Mouse (Mus musculus): ENCODE data around the gene Plekha6. TPM values are rescaled to one million over a fixed set of nuclear protein-coding genes. Genes with fewer than 3 reads are reported as not detected.

The Plekha6 gene
- total and polyA plus RNA-seq, 2 experiments from 2014 or later: 11.9 to 49.3 TPM

DNA sequence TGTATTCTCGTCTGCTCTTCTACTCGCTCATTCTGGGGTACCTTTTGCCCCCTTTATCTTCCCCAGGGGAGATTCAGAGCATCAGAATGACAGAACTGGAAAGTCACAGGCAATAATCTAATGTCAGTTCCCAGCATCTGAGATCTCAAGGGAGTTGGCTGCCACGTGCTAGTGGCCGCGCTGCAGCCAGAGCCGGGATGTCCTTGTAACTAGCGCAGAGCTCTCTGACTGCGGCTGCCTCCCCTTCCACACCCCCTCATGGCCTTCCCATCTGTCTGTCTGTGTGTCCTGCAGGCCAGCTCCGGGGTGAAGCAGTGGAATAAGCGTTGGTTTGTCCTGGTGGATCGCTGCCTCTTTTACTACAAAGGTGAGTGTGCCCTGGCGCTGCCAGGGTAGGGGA lies 100.4 kb downstream of the Plekha6 start:
- WGBS: 51% methylated on average over 12 of the region's 12 CpGs
- Histone ChIP-seq H3K4me2 (ENCODE audit: low read depth, low read length, poor library complexity, severe bottlenecking) (no peak overlapping the region), H3K36me3 (ENCODE audit: insufficient read depth, low read length) (peaks cover 29% of the 10 kb centered on the region), H3K27ac (ENCODE audit: low read depth, low read length) (no peak overlapping the region), H3K4me3 (ENCODE audit: low read depth, low read length) (no peak overlapping the region), H3K4me1 (ENCODE audit: insufficient read depth, low read length) (no peaks in the 10 kb centered on the region), H3K27me3 (ENCODE audit: insufficient read depth, low read length) (no peaks in the 10 kb centered on the region), H3K9ac (replicated peaks; ENCODE audit: low read length, poor library complexity, severe bottlenecking) (no peak overlapping the region), H3K9me3 (ENCODE audit: low read length) (no peaks in the 10 kb centered on the region)
- ATAC-seq (ENCODE audit: low FRiP score) (no peak), DNase-seq (ENCODE audit: low spot score) (no peak)
- no peak for TF ChIP-seq CTCF (IDR thresholded peaks at IDR 0.05)

DNA sequence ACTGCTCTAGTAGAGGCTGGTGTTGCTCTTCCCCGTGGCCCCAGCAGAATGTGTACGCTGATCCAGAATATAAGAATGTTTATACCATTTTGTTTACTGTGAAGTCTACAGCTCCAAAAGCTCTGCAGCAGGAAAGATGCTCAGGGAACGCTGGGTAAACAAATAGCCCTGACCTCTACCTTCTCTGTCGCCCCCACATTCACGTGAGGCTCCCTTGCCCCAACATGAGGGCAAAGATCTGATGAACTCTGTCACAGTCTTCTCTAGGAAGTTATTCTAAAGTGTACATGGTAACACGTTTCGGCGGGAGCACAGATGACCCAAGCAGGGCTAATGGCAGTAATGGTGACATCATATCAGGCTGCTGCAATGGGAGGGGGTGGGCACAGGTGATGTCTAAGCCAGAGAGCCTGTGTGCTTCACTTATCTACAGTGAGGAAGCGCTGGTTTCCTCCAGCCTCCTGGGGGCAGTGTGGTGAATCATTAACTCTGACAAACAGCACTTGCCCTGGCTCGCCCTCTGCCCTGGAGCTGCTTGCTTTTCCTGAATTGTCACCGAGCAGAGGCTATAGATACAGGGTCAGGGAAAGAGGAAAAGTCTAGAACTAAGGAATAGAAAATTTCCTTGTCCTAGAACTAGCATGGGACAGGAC lies 101.2 kb downstream of the Plekha6 start:
- 73% methylated on average over 11 of the region's 11 CpGs for WGBS
- Histone ChIP-seq H3K36me3 (ENCODE audit: insufficient read depth, low read length) (peaks cover 31% of the 10 kb centered on the region), H3K4me3 (ENCODE audit: low read depth, low read length) (no peak overlapping the region), H3K27me3 (ENCODE audit: insufficient read depth, low read length) (no peaks in the 10 kb centered on the region), H3K9me3 (ENCODE audit: low read length) (no peaks in the 10 kb centered on the region), H3K4me2 (ENCODE audit: low read depth, low read length, poor library complexity, severe bottlenecking) (no peak overlapping the region), H3K9ac (replicated peaks; ENCODE audit: low read length, poor library complexity, severe bottlenecking) (no peak overlapping the region), H3K27ac (ENCODE audit: low read depth, low read length) (no peak overlapping the region), H3K4me1 (ENCODE audit: insufficient read depth, low read length) (no peaks in the 10 kb centered on the region)
- ATAC-seq (ENCODE audit: low FRiP score): no peak; the same call in 1 of the 2 replicates
- peak; percentile 42; the same call in 1 of the 2 replicates for TF ChIP-seq CTCF (IDR thresholded peaks at IDR 0.05)
- DNase-seq (ENCODE audit: low spot score): no peak

GRCm38 (mm10) chr1:133267094-133267493 lies 103.1 kb downstream of the Plekha6 start:
- WGBS: 40% methylated on average over 3 of the region's 3 CpGs
- ATAC-seq (ENCODE audit: low FRiP score) (no peak), DNase-seq (ENCODE audit: low spot score) (no peak)
- Histone ChIP-seq H3K36me3 (ENCODE audit: insufficient read depth, low read length) (peaks cover 37% of the 10 kb centered on the region), H3K4me1 (ENCODE audit: insufficient read depth, low read length) (no peaks in the 10 kb centered on the region), H3K27ac (ENCODE audit: low read depth, low read length) (no peak overlapping the region), H3K9ac (replicated peaks; ENCODE audit: low read length, poor library complexity, severe bottlenecking) (no peak overlapping the region), H3K4me2 (ENCODE audit: low read depth, low read length, poor library complexity, severe bottlenecking) (no peak overlapping the region), H3K27me3 (ENCODE audit: insufficient read depth, low read length) (no peaks in the 10 kb centered on the region), H3K9me3 (ENCODE audit: low read length) (no peaks in the 10 kb centered on the region), H3K4me3 (ENCODE audit: low read depth, low read length) (no peak overlapping the region)
- no peak for TF ChIP-seq CTCF (IDR thresholded peaks at IDR 0.05)

- peak overlapping the region; percentile 55 for H3K27ac ChIP-seq (ENCODE audit: low read depth, low read length)
- H3K36me3 ChIP-seq (ENCODE audit: insufficient read depth, low read length): peaks cover 44% of the 10 kb centered on the region
- no peak overlapping the region for H3K9ac ChIP-seq (replicated peaks; ENCODE audit: low read length, poor library complexity, severe bottlenecking)
Observed at GRCm38 (mm10) chr1:133267813-133268492, 103.9 kb downstream of the Plekha6 start.

DNA sequence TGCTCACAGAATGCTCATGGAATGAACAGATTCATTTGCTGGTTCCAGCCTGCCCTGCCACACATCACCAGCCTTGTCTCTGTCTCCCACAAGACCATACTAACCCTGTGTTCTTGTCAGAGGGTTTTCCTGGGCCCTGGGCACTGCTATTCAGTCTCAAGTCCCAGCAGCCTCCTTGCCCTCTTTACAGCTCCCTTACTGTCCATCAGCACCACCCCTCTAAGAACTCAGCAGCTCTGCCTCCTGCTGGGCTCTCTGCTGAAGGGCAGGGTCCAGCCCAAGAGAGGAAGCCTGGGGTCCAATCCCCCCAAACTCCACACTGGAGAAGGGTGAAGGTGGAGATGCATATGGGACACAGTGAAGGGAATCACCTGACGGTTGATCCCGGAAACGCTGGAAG lies 104.5 kb downstream of the Plekha6 start:
- ATAC-seq (ENCODE audit: low FRiP score) (peak; percentile 56; the same call in 1 of the 2 replicates), DNase-seq (ENCODE audit: low spot score) (no peak)
- Histone ChIP-seq H3K4me1 (ENCODE audit: insufficient read depth, low read length) (no peaks in the 10 kb centered on the region), H3K4me2 (ENCODE audit: low read depth, low read length, poor library complexity, severe bottlenecking) (no peak overlapping the region), H3K4me3 (ENCODE audit: low read depth, low read length) (no peak overlapping the region), H3K9ac (replicated peaks; ENCODE audit: low read length, poor library complexity, severe bottlenecking) (no peak overlapping the region), H3K27ac (ENCODE audit: low read depth, low read length) (peak overlapping the region; percentile 55), H3K27me3 (ENCODE audit: insufficient read depth, low read length) (no peaks in the 10 kb centered on the region), H3K36me3 (ENCODE audit: insufficient read depth, low read length) (peaks cover 44% of the 10 kb centered on the region), H3K9me3 (ENCODE audit: low read length) (no peaks in the 10 kb centered on the region)
- TF ChIP-seq CTCF (IDR thresholded peaks at IDR 0.05): peak; percentile 59
- WGBS: 53% methylated on average over 3 of the region's 3 CpGs

More at GRCm38 (mm10) chr1:133267813-133268492, 103.9 kb downstream of the Plekha6 start:
- ATAC-seq (ENCODE audit: low FRiP score) (peak; percentile 55), DNase-seq (ENCODE audit: low spot score) (peak; percentile 65)
- WGBS: 20% methylated on average over 10 of the region's 10 CpGs
- H3K4me1 ChIP-seq (ENCODE audit: insufficient read depth, low read length): no peaks in the 10 kb centered on the region
- no peak for TF ChIP-seq CTCF (IDR thresholded peaks at IDR 0.05)
- no peaks in the 10 kb centered on the region for H3K9me3 ChIP-seq (ENCODE audit: low read length)
- H3K4me2 ChIP-seq (ENCODE audit: low read depth, low read length, poor library complexity, severe bottlenecking): no peak overlapping the region
- no peaks in the 10 kb centered on the region for H3K27me3 ChIP-seq (ENCODE audit: insufficient read depth, low read length)
- no peak overlapping the region for H3K4me3 ChIP-seq (ENCODE audit: low read depth, low read length)

- 49% methylated on average over 6 of the region's 6 CpGs for WGBS
Observed at GRCm38 (mm10) chr1:133270336-133270735, 106.3 kb downstream of the Plekha6 start.

More at GRCm38 (mm10) chr1:133270336-133270735, 106.3 kb downstream of the Plekha6 start:
- TF ChIP-seq CTCF (IDR thresholded peaks at IDR 0.05): no peak
- no peak for DNase-seq (ENCODE audit: low spot score)
- Histone ChIP-seq H3K27ac (ENCODE audit: low read depth, low read length) (no peak overlapping the region), H3K9ac (replicated peaks; ENCODE audit: low read length, poor library complexity, severe bottlenecking) (no peak overlapping the region), H3K9me3 (ENCODE audit: low read length) (no peaks in the 10 kb centered on the region), H3K4me3 (ENCODE audit: low read depth, low read length) (no peak overlapping the region), H3K36me3 (ENCODE audit: insufficient read depth, low read length) (peaks cover 48% of the 10 kb centered on the region), H3K4me2 (ENCODE audit: low read depth, low read length, poor library complexity, severe bottlenecking) (no peak overlapping the region), H3K4me1 (ENCODE audit: insufficient read depth, low read length) (no peaks in the 10 kb centered on the region), H3K27me3 (ENCODE audit: insufficient read depth, low read length) (no peaks in the 10 kb centered on the region)
- ATAC-seq (ENCODE audit: low FRiP score): no peak

All from midbrain, postnatal 0 days (tissue).